Mouse (Mus musculus) adrenal gland, adult 18-20 months (tissue): ENCODE results near the gene Tmod1. TPM values are rescaled to one million over a fixed set of nuclear protein-coding genes. Genes with fewer than 3 reads are reported as not detected.

ENCODE experiments used
- DNase-seq, 2 experiments: peaks; one replicate each; pipeline ENCODE4 v3.0.0; 2021 to 2022; ENCODE audit warnings: low spot score in 2 of 2
- long read RNA-seq, 2 experiments: library from polyadenylated mRNA; stranded (forward); transcript quantifications; one replicate each; pipeline ENCODE4 v2.0.0; 2021
- total RNA-seq, 2 experiments: library from RNA; stranded (reverse); gene quantifications; 1 replicate in 1 of 2; 2 replicates in 1 of 2; pipeline ENCODE4 v1.2.3; 2021

The Tmod1 gene
- 1 to 10 TPM; 4.5 to 7.9 TPM for total RNA-seq
- long read RNA-seq, experiment 1, transcript Tmod1-201 (10 exons, 3,158 nt): major isoform, 7 of 8 reads
- long read RNA-seq, experiment 1, partial matches to known transcripts: 0 of 8 reads
- long read RNA-seq, experiment 1, other reads (novel, unspliced or antisense): 1 of 8 reads
- long read RNA-seq, experiment 2, partial matches to known transcripts: 0 of 4 reads
- long read RNA-seq, experiment 2, other reads (novel, unspliced or antisense): 3 of 4 reads

DNA sequence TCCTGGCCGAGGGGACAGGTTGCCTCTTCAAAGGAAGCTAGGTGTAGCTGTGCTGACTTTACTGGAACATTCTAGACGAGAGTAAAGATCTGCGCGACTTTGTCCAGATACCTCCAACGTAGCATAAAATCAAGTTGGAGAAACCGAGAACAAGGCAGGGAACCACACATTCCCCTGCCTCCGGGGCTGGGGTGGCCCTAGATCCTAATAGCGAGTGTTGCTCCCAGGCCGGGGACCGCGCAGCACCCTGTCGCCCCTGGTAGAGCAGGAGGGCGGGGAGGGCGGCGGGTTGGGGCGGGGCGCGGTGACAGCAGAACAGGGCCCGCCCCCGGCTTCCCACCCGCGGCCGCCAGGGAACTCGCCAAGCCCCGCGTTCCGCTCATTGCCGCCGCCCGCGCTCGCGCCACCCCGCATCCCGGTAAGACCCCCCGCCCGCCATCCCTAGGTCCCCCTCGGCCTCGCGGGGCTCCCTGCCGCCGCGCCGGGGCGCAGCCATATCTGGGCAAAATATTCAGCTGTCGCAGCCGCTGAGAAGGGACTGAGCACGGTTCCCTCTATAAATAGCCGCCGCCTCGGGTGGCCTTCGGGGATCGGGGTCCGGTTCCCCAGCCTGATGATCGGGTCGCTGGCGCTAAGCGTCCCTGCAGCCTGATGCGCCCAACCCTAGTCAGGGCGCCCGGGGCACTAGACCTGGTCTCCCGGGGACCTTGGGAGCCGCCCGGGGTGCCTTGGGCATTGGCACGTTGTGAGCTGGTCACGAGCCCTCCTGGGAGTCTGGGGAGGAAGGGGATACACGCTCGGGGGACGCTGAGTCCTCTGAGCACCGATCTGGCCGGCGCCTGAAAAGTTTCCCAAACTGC is at the start of gene Tmod1:
Gene Tmod1, plus strand, starts transcription at position 44 of the 860 bp plus-strand sequence.
- DNase-seq: peak; percentile 76

DNA sequence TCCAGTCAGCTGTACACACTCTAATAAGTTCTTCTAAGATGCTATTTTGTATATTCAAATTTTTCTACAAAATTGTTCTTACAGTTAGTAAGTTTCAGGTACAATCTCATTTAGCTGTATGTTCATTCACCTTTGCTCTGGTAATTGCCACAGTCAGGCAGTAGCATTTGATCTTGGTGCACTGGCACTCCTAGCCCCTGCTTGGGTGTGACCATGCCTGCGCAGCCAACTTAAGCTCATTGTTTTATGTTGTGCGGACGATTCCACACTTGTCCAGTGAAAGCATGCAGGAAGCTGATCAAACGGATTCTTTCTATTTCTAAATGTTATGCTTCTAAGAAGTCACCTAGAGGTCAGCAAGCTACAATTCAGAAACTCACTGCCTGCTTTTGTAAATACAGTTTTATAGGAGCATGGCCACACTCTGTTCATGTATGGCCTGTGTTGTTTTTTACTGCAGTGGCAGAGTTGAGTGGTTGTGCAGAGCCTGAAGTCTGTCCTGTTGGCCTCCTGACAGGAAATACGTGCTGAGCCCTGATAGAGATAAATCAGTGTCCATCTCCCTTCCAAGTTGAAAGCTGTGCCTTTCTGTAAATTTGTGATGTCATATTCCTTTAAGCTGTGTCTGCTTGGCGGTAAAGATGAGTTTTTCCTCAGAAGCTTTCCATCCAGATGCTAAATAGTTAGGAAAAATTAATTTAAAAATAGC is 48.2 kb upstream of the Tmod1 start:
- no peak for DNase-seq

DNA sequence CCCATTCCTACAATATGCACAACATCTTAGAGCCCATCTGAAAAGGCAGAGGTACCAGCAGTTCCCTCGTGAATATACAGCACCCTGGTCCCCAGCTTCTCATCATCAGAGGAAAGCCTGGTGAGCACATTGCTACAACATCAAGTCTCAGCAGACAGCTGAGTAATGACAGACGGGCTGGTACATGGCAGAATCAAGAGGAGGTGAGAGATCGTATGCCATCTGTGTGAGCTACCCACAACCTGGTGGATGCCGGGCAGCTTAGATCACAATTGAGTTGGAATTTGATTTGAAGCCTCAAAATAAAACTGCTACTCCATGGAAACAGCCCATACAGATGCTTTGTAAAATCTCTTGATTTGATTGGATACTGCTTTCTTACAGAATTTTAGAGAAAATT is 40.2 kb upstream of the Tmod1 start:
- no peak for DNase-seq

DNA sequence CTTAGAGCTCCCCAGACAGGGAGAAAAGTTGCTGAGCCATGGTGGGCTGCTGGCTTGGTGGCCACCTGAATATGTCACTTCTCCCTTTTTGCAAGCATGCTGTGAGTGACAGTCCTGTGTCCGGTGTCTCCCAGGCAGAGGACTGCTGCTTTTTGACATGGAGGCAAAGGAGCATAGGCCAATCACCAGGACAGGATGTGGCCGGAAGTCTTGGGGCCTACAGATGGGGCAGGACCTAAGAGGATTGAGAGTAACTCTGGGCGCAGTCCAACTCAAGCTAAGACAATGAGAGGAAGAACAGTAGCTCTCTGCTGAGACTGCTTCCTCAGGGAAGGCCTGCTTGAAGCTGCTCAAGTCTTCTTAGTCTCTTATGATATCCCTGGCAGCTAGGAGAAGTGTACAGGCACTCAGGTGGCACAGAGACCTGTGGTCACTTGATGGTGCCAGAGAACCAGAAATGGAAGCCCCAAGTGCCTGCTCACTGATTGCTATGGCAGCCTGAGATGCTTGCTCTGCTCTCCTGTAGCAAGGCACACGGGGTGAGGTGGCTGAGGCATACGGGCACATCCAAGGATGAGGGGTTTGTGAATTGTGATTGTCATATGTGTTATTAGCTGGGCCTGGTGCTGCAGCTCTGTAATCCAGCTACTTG is 30.5 kb upstream of the Tmod1 start:
- DNase-seq: no peak

DNA sequence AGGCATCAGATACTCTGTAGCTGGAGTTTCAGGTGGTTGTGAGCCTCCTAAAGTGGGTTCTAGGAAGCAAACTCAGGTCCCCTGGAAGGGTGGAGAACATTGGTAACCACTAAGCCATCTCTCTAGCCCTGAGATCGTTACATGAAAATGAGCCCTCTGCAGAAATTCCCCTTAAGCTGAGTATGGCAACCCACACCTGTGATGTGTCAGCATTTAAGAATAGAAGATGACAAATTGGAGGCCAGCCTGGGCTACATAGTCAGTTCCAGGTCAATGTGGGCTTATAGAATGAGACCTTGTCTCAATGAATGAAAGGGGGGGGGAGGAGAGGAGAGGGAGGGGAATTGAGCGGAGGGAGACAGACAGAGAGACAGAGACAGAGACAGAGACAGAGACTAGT is 27.0 kb upstream of the Tmod1 start:
- DNase-seq: no peak

DNA sequence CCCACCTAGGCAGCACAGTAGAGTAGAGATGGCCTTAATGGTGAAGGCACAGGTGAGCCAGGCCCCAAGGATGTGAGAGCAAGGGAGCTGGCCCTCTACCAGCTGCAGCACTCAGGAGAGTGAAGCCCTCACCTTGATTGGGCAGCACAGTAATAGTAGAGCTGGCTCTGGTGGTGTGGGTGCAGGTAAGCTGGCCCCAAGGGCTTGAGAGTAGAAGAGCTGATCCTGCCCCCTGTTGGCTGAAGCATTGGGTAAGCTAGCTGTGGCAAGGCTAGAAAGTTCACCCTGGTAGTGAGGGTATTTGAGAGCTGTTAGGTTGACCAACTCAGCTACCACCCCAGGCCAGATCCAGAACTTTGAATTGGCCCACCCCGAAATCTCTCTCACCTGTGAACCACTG is 23.1 kb upstream of the Tmod1 start:
- no peak for DNase-seq

DNA sequence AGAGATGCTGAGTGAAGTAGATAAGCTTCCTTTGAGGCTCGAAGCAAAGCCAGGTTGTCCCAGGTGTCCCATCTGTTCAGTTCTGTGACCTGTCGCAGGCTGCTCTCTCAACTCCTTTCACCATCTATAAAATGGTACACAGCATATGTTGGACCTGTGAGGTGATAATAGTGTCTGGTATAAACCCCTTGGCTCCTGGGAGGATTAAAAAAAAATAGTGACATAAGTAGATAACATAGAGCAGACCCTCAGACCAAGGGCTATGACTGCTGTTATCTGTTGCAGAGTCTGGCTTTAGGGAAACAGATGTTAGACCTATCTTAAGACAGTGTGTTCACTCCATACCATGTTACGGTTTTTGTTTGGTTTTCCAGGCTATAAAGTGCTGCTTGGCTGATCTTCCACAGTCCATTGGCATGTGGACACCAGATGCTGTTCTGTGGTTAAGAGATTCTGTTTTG is 15.7 kb upstream of the Tmod1 start:
- no peak for DNase-seq

DNA sequence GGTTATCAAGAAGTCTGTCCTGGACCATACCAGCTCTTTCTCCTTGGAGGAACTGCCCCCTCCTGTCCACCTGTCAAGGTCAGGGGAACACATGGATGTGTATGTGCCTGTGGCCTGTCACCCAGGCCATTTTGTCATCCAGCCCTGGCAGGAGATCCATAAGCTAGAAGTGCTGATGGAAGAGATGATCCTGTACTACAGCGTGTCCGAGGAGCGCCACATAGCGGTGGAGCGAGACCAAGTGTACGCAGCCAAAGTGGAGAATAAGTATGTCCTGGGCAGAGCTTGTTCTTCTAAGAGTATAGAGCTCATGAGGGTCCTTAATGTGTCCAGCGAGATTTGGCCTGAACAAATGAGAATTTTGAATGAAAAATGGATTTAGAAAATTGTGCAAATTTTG is 12.8 kb upstream of the Tmod1 start:
- no peak for DNase-seq

DNA sequence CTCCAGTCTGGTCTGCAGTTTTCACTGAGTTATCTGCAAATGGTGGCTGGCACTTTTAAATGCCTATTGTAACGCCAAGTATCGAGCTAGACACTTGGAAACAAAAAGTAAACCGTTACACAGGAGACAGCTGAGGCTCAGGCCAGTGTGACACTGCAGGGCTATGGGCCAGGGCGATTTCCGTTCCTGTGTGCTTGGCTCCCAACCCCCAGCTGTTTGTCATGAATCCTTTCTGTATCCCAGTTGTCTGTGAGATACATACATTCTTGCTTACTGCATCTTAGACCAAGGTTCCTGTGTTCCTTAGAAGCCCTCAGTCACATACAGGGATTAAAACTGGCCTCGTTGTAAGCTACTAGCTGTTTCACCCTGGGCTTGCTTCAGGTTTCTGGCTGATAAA is 10.5 kb upstream of the Tmod1 start:
- no peak for DNase-seq

DNA sequence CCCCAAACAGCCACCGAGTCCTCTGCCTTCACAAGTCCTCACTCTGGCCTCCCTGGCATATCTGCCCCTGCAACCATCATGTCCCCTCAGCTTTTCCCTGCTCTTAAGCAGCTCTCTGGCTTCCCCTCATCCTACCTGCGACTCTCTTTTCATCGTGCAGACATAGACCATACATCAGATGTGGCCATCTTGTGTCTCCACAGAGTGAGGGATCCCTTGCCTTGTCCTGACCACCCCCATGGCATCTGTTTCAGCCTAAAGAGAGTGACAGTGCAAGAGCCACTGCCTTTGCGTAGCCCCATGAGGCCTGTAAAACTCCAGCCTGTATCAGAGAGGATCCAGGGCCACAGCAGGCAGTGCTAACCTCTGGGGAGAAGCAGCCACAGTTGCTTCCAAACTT is 10.0 kb upstream of the Tmod1 start:
- DNase-seq: no peak

DNA sequence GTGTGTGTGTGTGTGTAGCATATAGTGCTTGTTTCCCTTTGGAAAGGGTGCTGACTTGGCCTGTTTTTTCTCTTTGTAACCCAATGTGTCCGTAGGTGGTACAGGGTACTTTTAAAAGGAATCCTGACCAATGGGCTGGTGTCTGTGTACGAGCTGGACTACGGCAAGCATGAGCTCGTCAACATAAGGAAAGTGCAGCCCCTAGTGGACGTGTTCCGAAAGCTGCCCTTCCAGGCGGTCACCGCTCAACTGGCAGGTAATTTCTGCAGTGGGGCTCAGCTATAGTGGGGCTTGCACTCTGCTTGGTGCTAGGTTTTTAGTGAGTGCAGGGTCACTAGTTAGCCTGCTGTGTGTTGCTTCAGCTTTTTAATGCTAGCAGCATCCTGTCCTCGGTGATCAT is 9.2 kb upstream of the Tmod1 start:
- no peak for DNase-seq

DNA sequence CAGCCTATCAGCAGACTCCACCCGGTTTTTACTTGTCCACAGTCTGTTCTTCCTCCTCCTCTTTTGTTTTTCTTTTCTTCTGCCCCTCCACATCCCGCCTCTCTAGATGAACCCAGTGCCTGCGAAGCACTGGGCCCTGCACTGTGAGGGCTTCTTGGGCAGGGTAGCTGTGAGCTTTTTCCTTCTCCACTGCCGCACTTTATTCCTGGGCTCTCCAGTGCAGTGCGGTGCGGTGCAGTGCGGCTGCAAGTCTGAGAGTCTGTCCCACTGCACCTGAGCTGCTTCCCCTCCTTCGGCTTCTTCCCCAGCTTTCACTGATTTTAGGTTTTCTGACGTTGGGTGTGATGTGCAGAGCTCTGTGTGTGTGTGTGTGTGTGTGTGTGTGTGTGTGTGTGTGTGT is 6.3 kb upstream of the Tmod1 start:
- DNase-seq: no peak

DNA sequence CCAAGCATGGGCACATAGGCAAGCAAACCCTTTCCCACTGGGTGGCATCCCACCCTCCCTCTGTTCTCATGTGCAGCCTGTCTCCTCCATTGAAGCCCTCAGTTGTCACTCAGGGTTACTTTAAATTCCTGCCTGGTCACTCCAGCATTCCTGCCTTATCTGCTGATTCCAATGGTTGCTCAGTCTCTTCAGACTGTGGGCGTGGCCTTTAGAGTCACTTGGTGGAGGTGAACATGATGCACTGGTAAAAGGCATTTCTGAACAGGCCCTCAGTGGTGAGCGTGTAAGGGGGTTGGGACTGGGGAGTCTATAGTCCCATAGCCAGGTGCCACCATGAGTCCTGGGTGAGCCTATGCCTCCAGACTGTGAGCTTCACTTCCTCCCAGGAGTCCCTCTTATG is 5.5 kb upstream of the Tmod1 start:
- DNase-seq: no peak

DNA sequence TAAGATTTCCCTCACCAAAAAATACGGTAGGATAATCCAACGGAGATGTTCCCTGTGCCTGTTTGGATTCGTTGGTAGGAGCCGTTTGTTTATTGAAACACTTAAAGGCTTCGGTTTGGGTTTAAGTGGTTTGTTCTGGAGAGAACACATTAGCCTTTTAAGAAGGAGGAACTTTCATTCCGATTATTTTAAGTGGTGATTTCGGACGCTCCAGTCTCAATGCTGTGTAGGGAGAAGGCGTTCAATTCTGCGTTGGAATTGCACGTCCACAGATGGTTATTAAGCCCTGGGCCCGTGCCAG is 194 bp upstream of the Tmod1 start:
- no peak for DNase-seq

DNA sequence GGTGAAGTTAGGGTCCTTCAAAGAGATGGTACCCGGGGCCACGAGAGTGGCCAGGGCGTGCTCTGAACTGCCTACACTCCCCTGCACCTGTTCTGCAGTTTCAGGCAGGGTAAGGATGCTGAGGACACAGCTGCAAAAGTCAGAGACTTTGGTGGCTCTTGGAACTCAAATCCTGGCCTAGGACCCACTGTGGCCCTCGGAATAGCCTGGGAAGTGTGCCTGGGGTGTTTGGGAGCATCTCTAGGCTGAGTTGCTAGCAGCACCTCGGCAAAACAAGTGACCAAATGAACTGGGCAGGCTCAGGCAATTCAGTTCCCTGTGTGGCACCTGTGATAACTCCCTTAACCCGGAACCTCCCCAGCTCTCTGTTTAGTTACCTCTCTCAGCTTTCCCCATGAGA is 1.2 kb downstream of the Tmod1 start:
- no peak for DNase-seq

DNA sequence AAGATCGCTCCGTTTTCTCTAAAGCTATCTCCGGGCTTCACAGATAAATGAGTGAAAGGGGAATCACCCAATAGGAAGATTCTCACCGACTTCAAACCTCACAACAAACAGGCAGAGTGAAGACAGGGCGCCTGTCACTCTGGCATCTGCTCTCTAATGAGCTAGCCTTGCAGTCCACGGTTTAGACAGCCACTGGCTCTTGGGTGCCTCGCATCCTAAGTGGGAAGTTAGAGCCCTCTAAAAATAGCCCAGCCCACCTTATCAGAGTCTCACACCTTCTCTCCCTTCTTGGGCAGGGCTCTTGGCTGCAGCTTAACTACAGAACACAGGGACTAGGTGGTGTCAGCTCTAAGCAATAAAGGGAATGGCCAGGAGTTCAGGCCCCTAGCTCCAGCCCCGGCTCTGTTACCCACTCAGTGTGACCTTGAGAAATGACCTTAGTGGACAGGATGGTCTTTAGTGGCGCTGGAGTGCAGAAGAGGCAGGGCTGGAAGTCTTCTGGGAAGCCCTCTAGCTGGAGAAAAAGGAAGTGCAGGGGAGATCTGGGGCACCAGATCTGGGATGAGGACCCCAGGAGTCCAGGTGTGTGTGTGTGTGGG is 2.0 kb downstream of the Tmod1 start:
- no peak for DNase-seq

DNA sequence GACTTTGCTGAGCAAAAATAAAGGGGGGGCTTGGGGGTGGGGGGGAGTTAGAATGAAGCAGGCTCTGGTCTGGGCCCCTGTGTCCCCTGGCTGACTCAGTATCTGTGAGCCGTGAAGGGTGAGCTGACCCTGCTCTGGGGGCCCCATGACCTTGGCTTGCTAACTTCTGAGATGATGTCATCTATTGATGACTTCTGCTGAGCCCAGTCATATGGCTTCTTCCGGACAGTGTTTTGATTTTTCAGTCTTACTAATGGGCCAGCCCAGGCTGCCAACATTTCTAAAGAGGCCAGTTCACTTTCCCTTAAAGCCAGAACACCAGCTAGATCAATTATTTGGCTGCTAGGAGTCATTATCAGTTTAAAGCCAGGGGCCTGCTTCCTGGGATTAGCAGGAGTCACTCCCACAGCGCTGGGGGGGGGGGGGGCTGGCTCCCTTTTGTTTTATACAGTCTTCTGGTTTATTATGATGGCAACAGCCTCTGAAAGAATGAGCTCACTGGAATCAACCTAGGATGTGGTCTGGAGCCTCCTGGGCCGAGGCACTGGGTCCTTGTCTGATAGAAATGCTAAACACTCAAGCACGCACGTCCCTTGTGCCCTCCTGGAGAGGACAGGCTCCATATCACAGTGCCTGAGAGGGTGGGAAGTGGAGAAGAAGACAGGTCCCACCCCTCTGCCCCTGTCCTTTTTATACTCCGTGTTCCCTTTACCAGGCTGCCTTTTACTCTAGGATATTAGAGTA is 3.2 kb downstream of the Tmod1 start:
- peak in 1 of 2 experiments; percentile 31 for DNase-seq

DNA sequence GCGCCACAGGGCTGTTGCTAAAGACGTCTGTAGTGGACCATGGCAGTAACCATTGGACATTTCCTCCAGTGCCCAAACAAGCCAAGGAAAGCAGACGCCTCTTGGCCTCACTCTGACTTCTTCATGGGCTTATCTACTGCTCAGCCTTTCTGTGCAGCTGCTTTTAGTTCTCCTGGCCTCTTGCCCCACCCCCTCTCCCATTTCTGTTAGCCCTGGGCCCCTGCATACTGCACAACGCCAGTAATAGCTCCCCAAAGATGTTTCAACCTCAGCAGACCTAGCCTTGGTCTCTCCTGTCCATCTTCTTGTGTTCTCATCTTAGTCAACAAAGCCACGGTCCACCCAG is 3.7 kb downstream of the Tmod1 start:
- no peak for DNase-seq

DNA sequence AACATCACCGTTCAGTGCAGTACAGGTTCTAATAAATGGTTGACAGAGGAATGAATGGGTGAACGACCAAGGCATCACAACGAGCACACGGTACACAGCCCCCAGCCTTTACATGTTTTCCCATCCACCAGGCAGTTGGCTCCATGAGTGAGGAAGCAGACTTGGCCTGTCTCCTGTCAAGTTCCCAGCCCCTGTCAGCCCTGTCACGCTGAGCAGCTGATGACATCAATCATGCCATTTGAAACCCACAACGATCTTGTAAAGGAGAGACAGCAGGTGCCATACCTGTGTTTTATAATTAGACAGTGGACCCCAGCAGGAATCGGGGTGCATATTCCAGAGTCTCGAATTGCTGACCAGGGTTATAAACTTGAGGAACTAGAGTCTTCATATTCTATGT is 4.6 kb downstream of the Tmod1 start:
- DNase-seq: no peak

DNA sequence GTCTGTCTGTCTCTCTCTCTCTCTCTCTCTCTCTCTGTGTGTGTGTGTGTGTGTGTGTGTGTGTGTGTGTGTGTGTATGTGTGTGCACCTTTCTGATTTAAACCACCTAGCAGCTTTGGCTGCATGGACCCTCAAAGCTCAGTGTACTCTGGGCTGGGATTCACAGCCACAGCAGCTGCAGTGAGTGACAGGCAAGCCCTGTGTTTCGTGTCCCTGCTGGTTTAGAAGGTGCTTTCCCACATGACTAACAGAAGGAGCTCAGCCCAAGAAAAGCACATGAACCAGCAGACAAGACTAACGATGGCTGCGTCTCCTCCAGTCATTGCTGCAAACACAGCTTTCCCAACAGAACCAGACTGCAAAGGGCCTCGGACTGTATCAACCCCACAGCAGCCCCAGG is 9.2 kb downstream of the Tmod1 start:
- DNase-seq: no peak

DNA sequence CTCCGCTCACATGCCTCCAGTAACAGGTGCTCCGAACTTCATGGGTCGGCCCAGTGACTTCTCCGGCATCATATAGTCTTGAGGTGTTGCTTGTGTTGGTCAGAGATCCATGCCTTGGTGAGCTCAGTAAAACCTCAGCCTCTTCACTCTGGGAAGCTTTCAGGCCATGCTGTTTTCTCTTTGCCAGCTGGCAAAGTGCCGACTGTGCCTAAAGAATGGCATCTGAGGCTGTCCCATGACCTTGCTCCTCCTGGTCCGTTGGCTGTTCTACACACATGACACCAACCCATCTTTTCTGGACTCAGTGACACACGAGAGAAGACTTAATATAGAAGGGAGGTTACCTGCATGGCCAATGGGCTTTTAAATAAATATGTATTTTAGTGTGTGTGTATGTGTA is 9.7 kb downstream of the Tmod1 start:
- DNase-seq: no peak
